Mouse (Mus musculus) cerebellum, adult 2 months (tissue): ENCODE measurements around the gene Zfhx3.

Experiments used
- CTCF ChIP-seq: fragments of 200-500 bp; IDR thresholded peaks from 2 replicates; pipeline ENCODE4 v1.5.1; 2011; ENCODE audit warnings: low read depth, mild to moderate bottlenecking, control low read depth, low read length, moderate library complexity, borderline replicate concordance; ENCODE audit not compliant: insufficient read depth
- POLR2A ChIP-seq: fragments of 200-500 bp; IDR thresholded peaks from 2 replicates; pipeline ENCODE4 v1.6.1; 2011; ENCODE audit warnings: low read length, control low read depth, borderline replicate concordance; ENCODE audit not compliant: insufficient read depth

DNA sequence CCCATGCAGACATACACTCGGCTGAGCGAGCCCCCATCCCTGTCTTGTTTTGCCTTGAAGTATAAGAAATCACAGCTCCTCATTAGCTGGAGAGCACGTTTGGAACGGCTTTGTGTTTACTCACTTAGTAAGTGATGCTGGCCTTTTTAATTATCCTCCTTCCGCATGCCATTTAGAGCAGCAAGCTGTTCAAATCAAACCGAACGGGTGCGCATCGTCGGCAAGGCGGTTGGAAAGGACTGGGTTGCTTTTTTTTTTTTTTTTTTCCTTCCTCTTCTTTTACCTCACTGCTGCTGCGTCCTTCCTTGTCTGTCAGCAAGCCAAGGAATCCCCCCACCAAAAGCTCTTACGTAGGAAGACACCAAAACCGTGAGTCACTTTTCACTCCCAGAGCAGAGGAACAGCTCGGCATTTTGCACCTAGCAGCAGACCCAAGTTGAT is 594.5 kb downstream of the Zfhx3 start:
- no peak for TF ChIP-seq CTCF
- no peak for TF ChIP-seq POLR2A
